9 mouse cellular contexts compared by ENCODE assay signal in the genomic region with DNA sequence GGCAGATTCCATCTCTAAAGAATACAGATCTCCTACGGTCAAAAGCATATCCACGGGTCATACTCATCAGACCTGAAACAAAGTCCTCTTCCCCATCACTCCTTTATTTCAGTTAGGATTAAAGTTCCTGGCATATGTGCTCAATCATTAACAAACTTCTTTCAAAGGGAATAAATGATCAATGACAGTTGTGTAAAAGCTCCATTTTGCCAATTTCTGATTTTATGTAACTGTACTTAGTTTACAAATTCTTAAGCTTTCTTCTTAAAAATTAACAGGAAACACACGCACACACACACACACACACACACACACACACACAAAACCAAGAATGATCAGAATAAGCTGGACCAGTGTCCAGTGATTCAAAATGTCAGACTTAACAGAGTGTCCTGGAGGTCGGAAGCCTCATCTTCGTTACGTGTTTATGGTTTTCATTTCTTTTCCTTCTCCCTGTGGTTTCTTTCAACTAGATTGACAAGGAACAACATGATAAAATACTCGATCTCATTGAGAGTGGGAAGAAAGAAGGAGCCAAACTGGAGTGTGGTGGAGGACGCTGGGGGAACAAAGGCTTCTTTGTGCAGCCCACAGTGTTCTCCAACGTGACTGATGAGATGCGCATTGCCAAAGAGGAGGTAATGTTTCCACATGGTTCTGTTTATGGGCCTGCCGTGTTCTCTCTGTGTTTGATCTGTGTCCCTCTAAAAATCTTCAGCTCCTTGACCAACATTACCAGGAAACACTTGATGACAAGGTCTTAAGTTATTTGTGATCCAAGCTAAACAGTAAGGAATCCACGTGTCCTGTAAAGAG.
A peak's percentile ranks its signal among the peaks of the same experiment; 100 is the strongest.
DNase-seq lines count a peak whose midpoint lies in the region; ATAC-seq lines count a peak whose summit lies in the region.
"Had no signal": no experiment of that assay in that cellular context is flagged by ENCODE, and none has a peak within 500 bp of the region (broad histone marks: within the 10 kb centered on the region; RNA-seq: fewer than 3 reads in every experiment).

No protein-coding gene starts in this region.

- no peaks in the 10 kb centered on the region for H3K27me3 ChIP-seq in embryonic facial prominence, embryonic 11.5 days (ENCODE audit: control insufficient read depth, insufficient read depth, low read length)
- H3K27me3 ChIP-seq in hindbrain, embryonic 13.5 days, result no peaks in the 10 kb centered on the region
- H3K27me3 ChIP-seq: liver, embryonic 15.5 days had no signal

- H3K9me3 ChIP-seq in embryonic facial prominence, embryonic 11.5 days (replicated peaks; ENCODE audit: control insufficient read depth, low read length), result no peaks in the 10 kb centered on the region
- no peaks in the 10 kb centered on the region for H3K9me3 ChIP-seq in hindbrain, embryonic 13.5 days
- H3K9me3 ChIP-seq: liver, embryonic 15.5 days had no signal

- no peak overlapping the region for H3K9ac ChIP-seq in embryonic facial prominence, embryonic 11.5 days (replicated peaks; ENCODE audit: low read length)
- H3K9ac ChIP-seq in hindbrain, embryonic 13.5 days, result no peak overlapping the region
- H3K9ac ChIP-seq: liver, embryonic 15.5 days had no signal

- no peak overlapping the region for H3K4me3 ChIP-seq in embryonic facial prominence, embryonic 11.5 days (ENCODE audit: low read depth, low read length)
- no peak overlapping the region for H3K4me3 ChIP-seq in hindbrain, embryonic 13.5 days
- H3K4me3 ChIP-seq: liver, embryonic 15.5 days had no signal

- no peak overlapping the region for H3K27ac ChIP-seq in embryonic facial prominence, embryonic 11.5 days (replicated peaks; ENCODE audit: low read depth, low read length)
- no peak overlapping the region for H3K27ac ChIP-seq in hindbrain, embryonic 13.5 days
- H3K27ac ChIP-seq: liver, embryonic 15.5 days had no signal

- no peak overlapping the region for H3K4me2 ChIP-seq in embryonic facial prominence, embryonic 11.5 days (ENCODE audit: low read depth, low read length)
- no peak overlapping the region for H3K4me2 ChIP-seq in hindbrain, embryonic 13.5 days
- H3K4me2 ChIP-seq: liver, embryonic 15.5 days had no signal

- ATAC-seq in embryonic facial prominence, embryonic 11.5 days (replicated peaks; ENCODE audit: insufficient number of reproducible peaks, low FRiP score, low TSS enrichment, low read depth), result no peak
- peak; percentile 63; the same call in 1 of the 2 replicates for ATAC-seq in hindbrain, embryonic 13.5 days (ENCODE audit: low FRiP score)
- no peak for ATAC-seq in inflammation-experienced regulatory T-cells, adult 6 months

- H3K36me3 ChIP-seq in embryonic facial prominence, embryonic 11.5 days (replicated peaks; ENCODE audit: control insufficient read depth, insufficient read depth, low read depth, low read length), result no peaks in the 10 kb centered on the region
- H3K36me3 ChIP-seq in hindbrain, embryonic 13.5 days, result no peaks in the 10 kb centered on the region
- H3K36me3 ChIP-seq: liver, embryonic 15.5 days had no signal

- H3K4me1 ChIP-seq in embryonic facial prominence, embryonic 11.5 days (ENCODE audit: control insufficient read depth, insufficient read depth, low read length), result no peaks in the 10 kb centered on the region
- H3K4me1 ChIP-seq in hindbrain, embryonic 13.5 days (replicated peaks), result no peaks in the 10 kb centered on the region
- H3K4me1 ChIP-seq: liver, embryonic 15.5 days had no signal

- DNase-seq in kidney, postnatal 36 days, result peak; percentile 3 to 9
- DNase-seq in kidney, postnatal 4 days, result no peak
- DNase-seq in brain, adult 2 months (ENCODE audit: low read depth, low spot score), result peak; percentile 50
- DNase-seq in embryonic facial prominence, embryonic 11.5 days (ENCODE audit: low spot score), result peak; percentile 57
- DNase-seq in adrenal gland, adult 2 months, result no peak
- DNase-seq in lung, postnatal 10 days, result no peak

- WGBS in embryonic facial prominence, embryonic 11.5 days, result 40% methylated on average over 12 of the region's 12 CpGs
- 31% methylated on average over 12 of the region's 12 CpGs for WGBS in hindbrain, embryonic 13.5 days

Comparison
In these comparisons a context has a peak if more than half of its experiments do, and no peak if none do; other contexts are left out.
1. DNase-seq: peak in kidney, postnatal 36 days (2 of 2), brain, adult 2 months (single experiment) and embryonic facial prominence, embryonic 11.5 days (single experiment); none in kidney, postnatal 4 days (0 of 2), adrenal gland, adult 2 months (single experiment) and lung, postnatal 10 days (single experiment).